Mouse (Mus musculus): ENCODE measurements at regions not wholly inside any gene's neighbourhood (a gene's known extent, or its start where the extent isn't known, plus 50 kb on each side); places are given as distances from the start of the nearest gene placed in this dataset.
A peak's percentile ranks its signal among the peaks of the same experiment; 100 is the strongest.

DNA sequence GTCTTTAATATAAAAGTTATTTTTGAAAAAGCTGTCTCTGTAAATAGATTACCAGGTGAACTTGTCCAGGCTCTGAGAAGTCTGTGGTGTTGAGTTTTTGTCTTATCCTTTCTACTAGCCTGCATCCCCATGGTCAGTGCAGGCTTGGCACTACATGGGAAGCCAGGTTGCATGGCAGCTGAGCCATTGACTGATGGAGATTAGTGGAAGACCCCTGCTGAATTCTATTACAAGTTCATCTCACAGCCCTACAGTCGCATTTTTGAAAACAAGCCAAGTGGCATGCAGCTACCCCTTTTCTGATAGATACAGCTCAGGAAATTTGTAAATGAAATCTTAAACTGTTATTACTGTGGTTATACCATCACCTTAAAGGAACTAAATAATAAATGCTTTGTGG, 101.2 kb upstream of the Fam184a start:
- Histone ChIP-seq H3K9me3 (ENCODE audit: control insufficient read depth, low read length) (no peaks in the 10 kb centered on the region), H3K9ac (no peak overlapping the region), H3K4me2 (replicated peaks) (no peak overlapping the region), H3K27ac (no peak overlapping the region), H3K4me3 (replicated peaks; ENCODE audit: low read length) (no peak overlapping the region), H3K27me3 (ENCODE audit: control insufficient read depth, insufficient read depth, low read length) (no peaks in the 10 kb centered on the region), H3K36me3 (replicated peaks; ENCODE audit: control insufficient read depth, insufficient read depth) (no peaks in the 10 kb centered on the region), H3K4me1 (replicated peaks; ENCODE audit: control insufficient read depth, insufficient read depth, low read length) (no peaks in the 10 kb centered on the region)
- no peak for DNase-seq (ENCODE audit: low spot score)
- 74% methylated on average over 1 of the region's 1 CpGs for WGBS
- ATAC-seq (ENCODE audit: low FRiP score), result no peak

DNA sequence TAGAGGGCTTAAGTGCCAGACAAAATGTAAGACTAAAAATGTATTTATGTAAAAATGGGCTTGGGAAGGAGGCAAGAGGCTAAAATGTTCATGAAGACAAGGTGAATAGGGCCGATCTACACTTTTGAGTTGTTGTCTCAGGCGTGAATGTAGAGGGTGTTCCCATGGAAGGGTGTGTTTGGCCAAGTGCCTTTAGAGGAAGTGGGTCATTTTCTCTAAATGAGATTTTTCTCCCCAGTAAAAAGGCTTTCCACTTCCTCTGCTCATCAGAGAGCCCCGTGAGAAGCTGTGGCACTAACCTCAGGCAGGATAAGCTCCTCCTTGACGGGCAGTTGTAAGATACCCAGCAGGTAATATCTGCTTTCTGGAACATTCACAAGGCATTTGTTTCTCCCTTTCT, 99.6 kb upstream of the Fam184a start:
- Histone ChIP-seq H3K9ac (no peak overlapping the region), H3K9me3 (ENCODE audit: control insufficient read depth, low read length) (no peaks in the 10 kb centered on the region), H3K36me3 (replicated peaks; ENCODE audit: control insufficient read depth, insufficient read depth) (no peaks in the 10 kb centered on the region), H3K27me3 (ENCODE audit: control insufficient read depth, insufficient read depth, low read length) (no peaks in the 10 kb centered on the region), H3K27ac (no peak overlapping the region), H3K4me1 (replicated peaks; ENCODE audit: control insufficient read depth, insufficient read depth, low read length) (no peaks in the 10 kb centered on the region), H3K4me3 (replicated peaks; ENCODE audit: low read length) (no peak overlapping the region), H3K4me2 (replicated peaks) (no peak overlapping the region)
- ATAC-seq (ENCODE audit: low FRiP score), result no peak
- DNase-seq (ENCODE audit: low spot score), result no peak
- WGBS, result 87% methylated on average over 4 of the region's 4 CpGs

DNA sequence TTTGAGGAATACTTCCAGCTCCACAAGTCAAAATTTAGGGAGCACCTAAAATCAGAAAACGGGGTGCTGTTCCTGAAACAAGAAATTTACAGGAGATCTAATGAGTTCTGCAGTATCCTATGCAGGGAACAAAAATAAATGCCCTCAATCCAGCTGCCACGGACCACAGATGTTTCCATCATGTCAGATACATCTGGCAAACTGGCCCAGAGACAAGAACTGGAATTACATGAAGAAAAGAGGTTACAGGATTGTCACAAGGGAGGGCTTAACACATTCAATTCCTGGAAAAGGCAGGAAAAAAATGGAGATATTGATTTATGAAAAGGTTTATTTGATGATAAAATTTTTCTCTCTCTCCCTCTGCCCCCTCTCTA, 62.3 kb upstream of the Fam184a start:
- WGBS, result 78% methylated on average over 2 of the region's 2 CpGs
- H3K27me3 ChIP-seq (ENCODE audit: control insufficient read depth, insufficient read depth, low read length), result no peaks in the 10 kb centered on the region
- H3K9me3 ChIP-seq (ENCODE audit: control insufficient read depth, low read length), result no peaks in the 10 kb centered on the region
- H3K4me3 ChIP-seq (replicated peaks; ENCODE audit: low read length), result no peak overlapping the region
- ATAC-seq (ENCODE audit: low FRiP score) (no peak), DNase-seq (ENCODE audit: low spot score) (no peak)
- no peak overlapping the region for H3K4me2 ChIP-seq (replicated peaks)
- H3K9ac ChIP-seq, result no peak overlapping the region
- H3K36me3 ChIP-seq (replicated peaks; ENCODE audit: control insufficient read depth, insufficient read depth), result no peaks in the 10 kb centered on the region
- H3K27ac ChIP-seq, result no peak overlapping the region
- H3K4me1 ChIP-seq (replicated peaks; ENCODE audit: control insufficient read depth, insufficient read depth, low read length), result no peaks in the 10 kb centered on the region

DNA sequence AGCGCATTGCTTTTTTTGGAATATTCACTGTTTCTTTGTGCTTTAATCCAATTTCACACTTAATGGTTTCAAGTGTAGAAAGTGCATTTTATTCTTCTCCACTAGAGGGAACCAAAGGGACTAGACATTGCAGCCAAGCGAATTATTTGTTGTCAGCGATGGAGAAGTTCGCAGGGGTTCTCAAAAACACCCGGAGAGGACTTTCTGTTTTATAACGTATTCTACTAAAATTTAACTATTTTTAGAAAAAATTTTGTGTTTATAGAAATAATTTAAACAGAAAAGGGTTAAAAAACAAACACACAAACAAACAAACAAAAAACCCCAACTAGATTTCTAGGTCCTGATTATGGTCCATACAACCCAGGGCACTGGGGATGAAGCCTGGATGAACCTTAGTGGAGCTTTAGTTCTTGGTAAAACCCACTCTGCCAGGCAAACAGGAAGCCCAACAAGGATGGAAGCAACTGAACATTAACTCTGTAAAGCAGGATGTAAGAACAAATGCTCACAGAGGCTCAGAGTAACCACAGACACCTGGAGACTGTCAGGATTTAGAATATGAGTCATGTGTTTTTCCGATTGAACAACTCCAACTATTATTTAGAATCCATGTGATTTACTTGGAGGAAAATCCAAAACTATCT, 61.8 kb upstream of the Fam184a start:
- Histone ChIP-seq H3K27ac (no peak overlapping the region), H3K27me3 (ENCODE audit: control insufficient read depth, insufficient read depth, low read length) (no peaks in the 10 kb centered on the region), H3K9me3 (ENCODE audit: control insufficient read depth, low read length) (no peaks in the 10 kb centered on the region), H3K4me1 (replicated peaks; ENCODE audit: control insufficient read depth, insufficient read depth, low read length) (no peaks in the 10 kb centered on the region), H3K4me3 (replicated peaks; ENCODE audit: low read length) (no peak overlapping the region), H3K9ac (no peak overlapping the region), H3K36me3 (replicated peaks; ENCODE audit: control insufficient read depth, insufficient read depth) (no peaks in the 10 kb centered on the region), H3K4me2 (replicated peaks) (no peak overlapping the region)
- WGBS, result 36% methylated on average over 7 of the region's 7 CpGs
- ATAC-seq (ENCODE audit: low FRiP score) (no peak), DNase-seq (ENCODE audit: low spot score) (peak; percentile 83)

DNA sequence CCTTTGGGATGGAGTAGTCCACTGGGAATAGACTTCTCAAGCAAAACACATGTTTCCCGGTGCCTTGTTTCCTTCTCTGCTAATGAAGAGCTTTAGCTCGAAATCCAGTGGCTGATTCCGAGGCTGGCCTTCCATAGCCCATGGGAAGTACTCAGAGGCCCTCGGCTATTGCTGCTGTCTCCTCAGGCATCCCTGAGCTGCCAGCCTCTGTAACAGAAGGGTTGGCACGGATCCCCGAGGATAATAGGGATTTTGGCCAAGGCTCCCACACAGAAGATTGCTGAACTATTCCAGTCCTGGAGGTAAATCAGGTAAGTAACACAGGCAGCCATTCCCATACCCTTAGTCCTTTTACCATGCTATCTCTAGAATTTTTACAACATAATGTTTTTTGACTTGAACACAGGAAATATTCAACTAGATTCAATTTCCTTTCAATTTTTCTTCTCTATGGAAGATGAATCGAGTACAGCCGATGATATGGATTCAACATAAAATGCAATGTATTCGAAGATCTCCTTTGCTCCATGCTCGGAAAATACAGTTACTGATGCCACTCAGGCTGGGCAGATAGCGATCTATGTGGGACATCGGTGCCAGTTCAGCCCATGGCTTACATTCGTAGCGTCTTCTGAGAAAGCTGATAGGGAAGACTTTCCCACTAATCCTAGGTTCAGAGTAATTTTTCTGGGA, 61.1 kb upstream of the Fam184a start:
- no peak for DNase-seq (ENCODE audit: low spot score)
- Histone ChIP-seq H3K27ac (no peak overlapping the region), H3K9me3 (ENCODE audit: control insufficient read depth, low read length) (no peaks in the 10 kb centered on the region), H3K9ac (no peak overlapping the region), H3K36me3 (replicated peaks; ENCODE audit: control insufficient read depth, insufficient read depth) (no peaks in the 10 kb centered on the region), H3K4me2 (replicated peaks) (no peak overlapping the region), H3K4me1 (replicated peaks; ENCODE audit: control insufficient read depth, insufficient read depth, low read length) (no peaks in the 10 kb centered on the region), H3K4me3 (replicated peaks; ENCODE audit: low read length) (no peak overlapping the region), H3K27me3 (ENCODE audit: control insufficient read depth, insufficient read depth, low read length) (no peaks in the 10 kb centered on the region)
- WGBS, result 72% methylated on average over 14 of the region's 14 CpGs
- ATAC-seq (ENCODE audit: low FRiP score), result no peak

DNA sequence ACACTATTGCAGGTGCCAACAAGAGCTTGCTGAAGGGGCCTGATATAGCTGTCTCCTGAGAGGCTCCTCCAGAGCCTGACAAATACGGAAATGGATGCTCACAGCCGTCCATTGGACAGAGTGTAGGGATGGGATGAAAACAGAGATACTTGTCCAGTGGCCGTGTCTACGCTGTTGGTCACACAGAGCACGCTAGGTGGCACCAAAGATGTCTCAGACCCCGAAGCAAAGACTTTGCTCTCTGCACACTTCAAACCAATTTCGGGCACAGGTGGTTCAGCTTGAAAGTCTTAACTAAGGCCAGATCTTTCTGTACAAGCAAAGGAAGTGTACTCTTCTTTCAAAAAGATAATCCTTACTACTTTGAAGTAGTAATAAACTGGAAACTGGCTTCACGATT, 55.8 kb upstream of the Fam184a start:
- no peak for DNase-seq (ENCODE audit: low spot score)

DNA sequence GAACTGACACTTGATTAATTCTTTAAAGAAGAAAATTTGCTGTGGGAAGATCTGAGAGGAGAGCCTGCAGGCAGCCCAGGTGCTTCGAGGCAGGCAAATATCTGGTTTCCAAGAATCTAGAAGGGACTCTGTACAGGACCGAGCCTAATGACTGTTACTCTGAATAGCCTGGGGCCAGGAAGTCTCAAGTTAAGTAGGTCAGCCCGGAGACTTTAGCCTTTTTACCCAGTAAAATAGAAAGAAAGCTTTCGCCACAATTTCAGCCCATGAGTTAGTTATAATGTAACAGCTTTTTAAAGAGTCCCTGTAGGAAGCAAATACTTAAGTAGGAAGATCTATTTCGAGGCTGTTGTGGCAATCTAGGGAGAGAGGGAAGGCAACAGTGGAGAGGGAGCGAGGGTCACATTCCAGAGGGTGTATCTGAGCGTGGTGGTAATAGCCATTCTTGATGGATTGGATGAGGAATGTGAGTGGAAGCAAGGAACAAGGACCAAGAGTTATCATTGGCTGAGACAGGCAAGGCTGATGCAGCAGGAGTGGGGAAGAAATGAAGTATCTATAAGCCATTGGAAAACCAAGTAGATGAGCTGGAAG, 50.2 kb upstream of the Fam184a start:
- Histone ChIP-seq H3K9me3 (ENCODE audit: control insufficient read depth, low read length) (no peaks in the 10 kb centered on the region), H3K27me3 (ENCODE audit: control insufficient read depth, insufficient read depth, low read length) (no peaks in the 10 kb centered on the region), H3K27ac (no peak overlapping the region), H3K9ac (no peak overlapping the region), H3K4me1 (replicated peaks; ENCODE audit: control insufficient read depth, insufficient read depth, low read length) (no peaks in the 10 kb centered on the region), H3K4me3 (replicated peaks; ENCODE audit: low read length) (no peak overlapping the region), H3K4me2 (replicated peaks) (no peak overlapping the region), H3K36me3 (replicated peaks; ENCODE audit: control insufficient read depth, insufficient read depth) (no peaks in the 10 kb centered on the region)
- 74% methylated on average over 7 of the region's 7 CpGs for WGBS
- ATAC-seq (ENCODE audit: low FRiP score) (no peak), DNase-seq (ENCODE audit: low spot score) (no peak)

More for the DNA sequence above, 55.8 kb upstream of the Fam184a start:
- Histone ChIP-seq H3K9me3 (ENCODE audit: control insufficient read depth, low read length) (no peaks in the 10 kb centered on the region), H3K36me3 (replicated peaks; ENCODE audit: control insufficient read depth, insufficient read depth) (no peaks in the 10 kb centered on the region), H3K4me1 (replicated peaks; ENCODE audit: control insufficient read depth, insufficient read depth, low read length) (no peaks in the 10 kb centered on the region), H3K4me3 (replicated peaks; ENCODE audit: low read length) (no peak overlapping the region), H3K9ac (no peak overlapping the region), H3K27me3 (ENCODE audit: control insufficient read depth, insufficient read depth, low read length) (no peaks in the 10 kb centered on the region), H3K4me2 (replicated peaks) (no peak overlapping the region), H3K27ac (no peak overlapping the region)
- no peak for ATAC-seq (ENCODE audit: low FRiP score)
- WGBS, result 71% methylated on average over 8 of the region's 8 CpGs

All from hindbrain, embryonic 14.5 days (tissue).